Mouse (Mus musculus): Measurements from ENCODE around the gene Got1. TPM values are rescaled to one million over a fixed set of nuclear protein-coding genes. Genes with fewer than 3 reads are reported as not detected.

The Got1 gene
- polyA plus RNA-seq, 2 experiments: 20.3 to 24.5 TPM

GRCm38 (mm10) chr19:43459948-43460347, 64.5 kb downstream of the Got1 start:
- no peak for DNase-seq (ENCODE audit: low spot score)
- Histone ChIP-seq H3K27me3 (ENCODE audit: control insufficient read depth, insufficient read depth, low read length) (no peaks in the 10 kb centered on the region), H3K4me3 (replicated peaks; ENCODE audit: low read length) (no peak overlapping the region), H3K27ac (replicated peaks; ENCODE audit: low read depth, low read length) (no peak overlapping the region), H3K9me3 (ENCODE audit: control insufficient read depth, low read length) (no peaks in the 10 kb centered on the region), H3K9ac (ENCODE audit: low read depth, low read length, severe bottlenecking) (no peak overlapping the region), H3K4me1 (ENCODE audit: control insufficient read depth, insufficient read depth, low read length) (0 out of 2 replicates have a peak, but pooled peaks cover 6% of the 10 kb centered on the region), H3K4me2 (replicated peaks; ENCODE audit: low read depth, low read length, severe bottlenecking) (no peak overlapping the region), H3K36me3 (ENCODE audit: control insufficient read depth, insufficient read depth, low read length) (no peaks in the 10 kb centered on the region)
- no peak for ATAC-seq (ENCODE audit: low FRiP score, low read depth)
- TF ChIP-seq POLR2A (IDR thresholded peaks at IDR 0.05; ENCODE audit: borderline replicate concordance, extremely low read depth, insufficient read depth, insufficient read length): no peak
- WGBS: 64% methylated on average over 4 of the region's 4 CpGs

GRCm38 (mm10) chr19:43453025-43453424, 71.4 kb downstream of the Got1 start:
- H3K27ac ChIP-seq (replicated peaks; ENCODE audit: low read depth, low read length): no peak overlapping the region
- WGBS: 84% methylated on average over 4 of the region's 4 CpGs

GRCm38 (mm10) chr19:43452176-43452575, 72.2 kb downstream of the Got1 start:
- H3K27ac ChIP-seq (replicated peaks; ENCODE audit: low read depth, low read length): no peak overlapping the region
- H3K4me1 ChIP-seq (ENCODE audit: control insufficient read depth, insufficient read depth, low read length): 0 out of 2 replicates have a peak, but pooled peaks cover 5% of the 10 kb centered on the region
- WGBS: 85% methylated on average over 5 of the region's 5 CpGs
- no peak overlapping the region for H3K4me3 ChIP-seq (replicated peaks; ENCODE audit: low read length)
- H3K27me3 ChIP-seq (ENCODE audit: control insufficient read depth, insufficient read depth, low read length): no peaks in the 10 kb centered on the region
- H3K36me3 ChIP-seq (ENCODE audit: control insufficient read depth, insufficient read depth, low read length): no peaks in the 10 kb centered on the region
- H3K9ac ChIP-seq (ENCODE audit: low read depth, low read length, severe bottlenecking): no peak overlapping the region
- H3K4me2 ChIP-seq (replicated peaks; ENCODE audit: low read depth, low read length, severe bottlenecking): no peak overlapping the region
- ATAC-seq (ENCODE audit: low FRiP score, low read depth): no peak
- H3K9me3 ChIP-seq (ENCODE audit: control insufficient read depth, low read length): no peaks in the 10 kb centered on the region
- no peak for DNase-seq (ENCODE audit: low spot score)
- no peak for TF ChIP-seq POLR2A (IDR thresholded peaks at IDR 0.05; ENCODE audit: borderline replicate concordance, extremely low read depth, insufficient read depth, insufficient read length)

More at GRCm38 (mm10) chr19:43453025-43453424, 71.4 kb downstream of the Got1 start:
- 0 out of 2 replicates have a peak, but pooled peaks cover 6% of the 10 kb centered on the region for H3K4me1 ChIP-seq (ENCODE audit: control insufficient read depth, insufficient read depth, low read length)
- H3K9ac ChIP-seq (ENCODE audit: low read depth, low read length, severe bottlenecking): no peak overlapping the region
- H3K4me3 ChIP-seq (replicated peaks; ENCODE audit: low read length): no peak overlapping the region
- no peaks in the 10 kb centered on the region for H3K27me3 ChIP-seq (ENCODE audit: control insufficient read depth, insufficient read depth, low read length)
- TF ChIP-seq POLR2A (IDR thresholded peaks at IDR 0.05; ENCODE audit: borderline replicate concordance, extremely low read depth, insufficient read depth, insufficient read length): no peak
- H3K9me3 ChIP-seq (ENCODE audit: control insufficient read depth, low read length): no peaks in the 10 kb centered on the region
- no peaks in the 10 kb centered on the region for H3K36me3 ChIP-seq (ENCODE audit: control insufficient read depth, insufficient read depth, low read length)
- no peak for DNase-seq (ENCODE audit: low spot score)
- H3K4me2 ChIP-seq (replicated peaks; ENCODE audit: low read depth, low read length, severe bottlenecking): no peak overlapping the region
- ATAC-seq (ENCODE audit: low FRiP score, low read depth): no peak

- ATAC-seq (ENCODE audit: low FRiP score, low read depth): no peak
- Histone ChIP-seq H3K9ac (ENCODE audit: low read depth, low read length, severe bottlenecking) (no peak overlapping the region), H3K4me2 (replicated peaks; ENCODE audit: low read depth, low read length, severe bottlenecking) (no peak overlapping the region), H3K36me3 (ENCODE audit: control insufficient read depth, insufficient read depth, low read length) (no peaks in the 10 kb centered on the region), H3K4me1 (ENCODE audit: control insufficient read depth, insufficient read depth, low read length) (0 out of 2 replicates have a peak, but pooled peaks cover under 1% of the 10 kb centered on the region), H3K27ac (replicated peaks; ENCODE audit: low read depth, low read length) (no peak overlapping the region), H3K9me3 (ENCODE audit: control insufficient read depth, low read length) (no peaks in the 10 kb centered on the region), H3K27me3 (ENCODE audit: control insufficient read depth, insufficient read depth, low read length) (no peaks in the 10 kb centered on the region), H3K4me3 (replicated peaks; ENCODE audit: low read length) (no peak overlapping the region)
- 75% methylated on average over 10 of the region's 10 CpGs for WGBS
- no peak for TF ChIP-seq POLR2A (IDR thresholded peaks at IDR 0.05; ENCODE audit: borderline replicate concordance, extremely low read depth, insufficient read depth, insufficient read length)
- DNase-seq (ENCODE audit: low spot score): no peak
Observed at GRCm38 (mm10) chr19:43451563-43451962, 72.8 kb downstream of the Got1 start.

Other genes with a start within 250 kb of the Got1 start
- 4.9 and 5.6 TPM in 2 replicates for gene Hpse2, start 136.2 kb downstream of the Got1 start, polyA plus RNA-seq (2012; rRNA removed)
- 4.0 and 8.0 TPM in 2 replicates for gene Hpse2, start 136.2 kb downstream of the Got1 start, polyA plus RNA-seq (2014; fragmentation: Nextera tagmentation; extraction: Ambion mirVana)
- 3.3 and 4.3 TPM in 2 replicates for gene Cnnm1, start 84.2 kb downstream of the Got1 start, polyA plus RNA-seq (2012; rRNA removed)
- gene Cnnm1, start 84.2 kb downstream of the Got1 start, polyA plus RNA-seq (2014; fragmentation: Nextera tagmentation; extraction: Ambion mirVana): 1.3 and 1.7 TPM in 2 replicates
- 0.05 TPM in 1 of 2 replicates, not detected in the other for gene Nkx2-3, start 87.7 kb upstream of the Got1 start, polyA plus RNA-seq (2012; rRNA removed)
- not detected in 2 replicates for gene Nkx2-3, start 87.7 kb upstream of the Got1 start, polyA plus RNA-seq (2014; fragmentation: Nextera tagmentation; extraction: Ambion mirVana)
- gene Slc25a28, start 150.3 kb upstream of the Got1 start, polyA plus RNA-seq (2012; rRNA removed): 70.0 and 77.8 TPM in 2 replicates
- gene Slc25a28, start 150.3 kb upstream of the Got1 start, polyA plus RNA-seq (2014; fragmentation: Nextera tagmentation; extraction: Ambion mirVana): 14.2 and 18.0 TPM in 2 replicates
- 9.3 and 10.3 TPM in 2 replicates for gene Entpd7, start 165.1 kb upstream of the Got1 start, polyA plus RNA-seq (2012; rRNA removed)
- 11.8 and 13.2 TPM in 2 replicates for gene Entpd7, start 165.1 kb upstream of the Got1 start, polyA plus RNA-seq (2014; fragmentation: Nextera tagmentation; extraction: Ambion mirVana)
- gene Cutc, start 228.4 kb upstream of the Got1 start, polyA plus RNA-seq (2012; rRNA removed): 7.0 and 8.2 TPM in 2 replicates
- gene Cutc, start 228.4 kb upstream of the Got1 start, polyA plus RNA-seq (2014; fragmentation: Nextera tagmentation; extraction: Ambion mirVana): 13.0 and 13.3 TPM in 2 replicates
- gene Cox15, start 228.4 kb upstream of the Got1 start, polyA plus RNA-seq (2012; rRNA removed): 15.8 and 17.7 TPM in 2 replicates
- gene Cox15, start 228.4 kb upstream of the Got1 start, polyA plus RNA-seq (2014; fragmentation: Nextera tagmentation; extraction: Ambion mirVana): 7.7 and 8.8 TPM in 2 replicates